Mouse (Mus musculus) bone marrow, adult 2 months (tissue): ENCODE data around the gene Synj1.

Experiments used
- CTCF ChIP-seq: fragments of 200-500 bp; IDR thresholded peaks from 2 replicates; pipeline ENCODE4 v1.5.1; 2011; ENCODE audit warnings: low read length, control low read depth; ENCODE audit not compliant: control insufficient read depth, insufficient read depth
- POLR2A ChIP-seq: fragments of 200-500 bp; IDR thresholded peaks from 2 replicates; pipeline ENCODE4 v1.6.1; 2011; ENCODE audit warnings: low read depth, mild to moderate bottlenecking, control low read depth, low read length, borderline replicate concordance; ENCODE audit not compliant: control insufficient read depth

DNA sequence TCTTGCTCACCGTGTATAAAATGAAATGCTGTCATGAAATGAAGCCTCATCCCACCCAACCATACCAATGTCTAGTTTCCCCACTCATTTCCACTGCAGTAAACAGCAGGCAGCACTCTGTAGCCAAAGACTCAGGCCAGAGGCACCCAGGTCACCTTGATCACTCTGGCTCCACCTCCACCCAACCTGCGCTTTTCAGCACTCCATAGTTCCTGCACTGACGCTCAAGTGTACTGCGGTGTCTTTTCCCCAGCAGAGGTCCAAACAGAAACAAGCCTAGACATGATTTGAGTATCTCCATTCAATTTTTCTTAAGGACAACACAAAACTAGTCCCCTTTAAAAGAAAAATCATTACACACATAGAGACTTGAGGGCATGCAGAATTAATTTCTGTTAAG, 8.4 kb upstream of the Synj1 start:
- TF ChIP-seq POLR2A (no peak), CTCF (no peak)
